Mouse (Mus musculus): ENCODE measurements around the gene A430005L14Rik.
"Not testable (repeated sequence)": the region's sequence is repeated elsewhere in the genome, so short reads cannot be mapped to it uniquely, and the experiment has no call there.

The A430005L14Rik gene

GRCm38 (mm10) chr4:153956569-153957405, at the start of gene A430005L14Rik:
A430005L14Rik (plus strand) TSS chr4:153957237.
- in situ Hi-C loops (cut with MboI, MseI), result no loop called here

GRCm38 (mm10) chr4:153907573-153907972, 49.5 kb upstream of the A430005L14Rik start:
- in situ Hi-C loops (cut with MboI, MseI), result no loop called here

- in situ Hi-C loops (cut with MboI, MseI), result no loop called here
Observed at GRCm38 (mm10) chr4:153913635-153914034, 43.4 kb upstream of the A430005L14Rik start.

GRCm38 (mm10) chr4:153917773-153918500, 39.1 kb upstream of the A430005L14Rik start:
- in situ Hi-C loops (cut with MboI, MseI), result no loop called here

- in situ Hi-C loops (cut with MboI, MseI), result no loop called here
Observed at GRCm38 (mm10) chr4:153920517-153921233, 36.4 kb upstream of the A430005L14Rik start.

GRCm38 (mm10) chr4:153922090-153922489, 34.9 kb upstream of the A430005L14Rik start:
- in situ Hi-C loops (cut with MboI, MseI), result not testable (repeated sequence)

- in situ Hi-C loops (cut with MboI, MseI), result no loop called here
Observed at GRCm38 (mm10) chr4:153928772-153929299, 28.2 kb upstream of the A430005L14Rik start.

- in situ Hi-C loops (cut with MboI, MseI), result no loop called here
Observed at GRCm38 (mm10) chr4:153929425-153929824, 27.6 kb upstream of the A430005L14Rik start.

GRCm38 (mm10) chr4:153929921-153930320, 27.1 kb upstream of the A430005L14Rik start:
- in situ Hi-C loops (cut with MboI, MseI), result loop anchor here (10.0 kb wide), 1 partner anchor 1285 kb away; no protein-coding TSS in a partner anchor

- in situ Hi-C loops (cut with MboI, MseI), result no loop called here
Observed at GRCm38 (mm10) chr4:153943243-153943642, 13.8 kb upstream of the A430005L14Rik start.

- in situ Hi-C loops (cut with MboI, MseI), result no loop called here
Observed at GRCm38 (mm10) chr4:153944261-153944660, 12.8 kb upstream of the A430005L14Rik start.

GRCm38 (mm10) chr4:153945741-153946140, 11.3 kb upstream of the A430005L14Rik start:
- in situ Hi-C loops (cut with MboI, MseI), result no loop called here

GRCm38 (mm10) chr4:153950372-153950771, 6.7 kb upstream of the A430005L14Rik start:
- in situ Hi-C loops (cut with MboI, MseI), result no loop called here

GRCm38 (mm10) chr4:153951150-153951549, 5.9 kb upstream of the A430005L14Rik start:
- in situ Hi-C loops (cut with MboI, MseI), result no loop called here

GRCm38 (mm10) chr4:153951692-153952091, 5.3 kb upstream of the A430005L14Rik start:
- in situ Hi-C loops (cut with MboI, MseI), result no loop called here

- in situ Hi-C loops (cut with MboI, MseI), result no loop called here
Observed at GRCm38 (mm10) chr4:153955651-153956050, 1.4 kb upstream of the A430005L14Rik start.

- in situ Hi-C loops (cut with MboI, MseI), result no loop called here
Observed at GRCm38 (mm10) chr4:153957444-153958250, 610 bp downstream of the A430005L14Rik start.

GRCm38 (mm10) chr4:153962631-153963030, 5.6 kb downstream of the A430005L14Rik start:
- in situ Hi-C loops (cut with MboI, MseI), result no loop called here

GRCm38 (mm10) chr4:153966651-153967050, 9.6 kb downstream of the A430005L14Rik start:
- in situ Hi-C loops (cut with MboI, MseI), result no loop called here

- in situ Hi-C loops (cut with MboI, MseI), result no loop called here
Observed at GRCm38 (mm10) chr4:153967556-153967955, 10.5 kb downstream of the A430005L14Rik start.

- in situ Hi-C loops (cut with MboI, MseI), result no loop called here
Observed at GRCm38 (mm10) chr4:153968063-153968462, 11.0 kb downstream of the A430005L14Rik start.

Data from T-helper 1 cell (primary cell).